Mouse (Mus musculus): ENCODE results near the gene Rpp14. TPM values are rescaled to one million over a fixed set of nuclear protein-coding genes. Genes with fewer than 3 reads are reported as not detected.

The Rpp14 gene
- total RNA-seq, 2 experiments from 2014 or later: 35.5 to 62.6 TPM

Other genes with a start within 250 kb of the Rpp14 start
- gene Gm45521, start 123.1 kb upstream of the Rpp14 start, total RNA-seq (2014; fragmentation: Nextera tagmentation): not detected in 2 replicates
- gene Gm45521, start 123.1 kb upstream of the Rpp14 start, total RNA-seq (2017): not detected in 2 replicates
- gene Dnase1l3, start 85.8 kb upstream of the Rpp14 start, total RNA-seq (2014; fragmentation: Nextera tagmentation): 0.15 TPM in 1 of 2 replicates, not detected in the other
- not detected in 2 replicates for gene Dnase1l3, start 85.8 kb upstream of the Rpp14 start, total RNA-seq (2017)
- gene Abhd6, start 77.5 kb upstream of the Rpp14 start, total RNA-seq (2014; fragmentation: Nextera tagmentation): not detected in 2 replicates
- 1.5 TPM in 1 of 2 replicates, not detected in the other for gene Abhd6, start 77.5 kb upstream of the Rpp14 start, total RNA-seq (2017)
- gene Pxk, start 17.8 kb downstream of the Rpp14 start, total RNA-seq (2014; fragmentation: Nextera tagmentation): 34.1 and 40.7 TPM in 2 replicates
- 25.6 and 30.0 TPM in 2 replicates for gene Pxk, start 17.8 kb downstream of the Rpp14 start, total RNA-seq (2017)
- 102 and 123 TPM in 2 replicates for gene Pdhb, start 92.7 kb downstream of the Rpp14 start, total RNA-seq (2014; fragmentation: Nextera tagmentation)
- 143 and 158 TPM in 2 replicates for gene Pdhb, start 92.7 kb downstream of the Rpp14 start, total RNA-seq (2017)
- 6.6 and 12.7 TPM in 2 replicates for gene Kctd6, start 133.8 kb downstream of the Rpp14 start, total RNA-seq (2014; fragmentation: Nextera tagmentation)
- gene Kctd6, start 133.8 kb downstream of the Rpp14 start, total RNA-seq (2017): 6.2 and 6.6 TPM in 2 replicates
- not detected in 2 replicates for gene Acox2, start 179.0 kb downstream of the Rpp14 start, total RNA-seq (2014; fragmentation: Nextera tagmentation)
- gene Acox2, start 179.0 kb downstream of the Rpp14 start, total RNA-seq (2017): not detected in 2 replicates
- not detected in 2 replicates for gene Fam107a, start 237.7 kb downstream of the Rpp14 start, total RNA-seq (2014; fragmentation: Nextera tagmentation)
- gene Fam107a, start 237.7 kb downstream of the Rpp14 start, total RNA-seq (2017): not detected in 2 replicates